Comparison of ENCODE assay signal across 7 mouse cellular contexts in the genomic region with DNA sequence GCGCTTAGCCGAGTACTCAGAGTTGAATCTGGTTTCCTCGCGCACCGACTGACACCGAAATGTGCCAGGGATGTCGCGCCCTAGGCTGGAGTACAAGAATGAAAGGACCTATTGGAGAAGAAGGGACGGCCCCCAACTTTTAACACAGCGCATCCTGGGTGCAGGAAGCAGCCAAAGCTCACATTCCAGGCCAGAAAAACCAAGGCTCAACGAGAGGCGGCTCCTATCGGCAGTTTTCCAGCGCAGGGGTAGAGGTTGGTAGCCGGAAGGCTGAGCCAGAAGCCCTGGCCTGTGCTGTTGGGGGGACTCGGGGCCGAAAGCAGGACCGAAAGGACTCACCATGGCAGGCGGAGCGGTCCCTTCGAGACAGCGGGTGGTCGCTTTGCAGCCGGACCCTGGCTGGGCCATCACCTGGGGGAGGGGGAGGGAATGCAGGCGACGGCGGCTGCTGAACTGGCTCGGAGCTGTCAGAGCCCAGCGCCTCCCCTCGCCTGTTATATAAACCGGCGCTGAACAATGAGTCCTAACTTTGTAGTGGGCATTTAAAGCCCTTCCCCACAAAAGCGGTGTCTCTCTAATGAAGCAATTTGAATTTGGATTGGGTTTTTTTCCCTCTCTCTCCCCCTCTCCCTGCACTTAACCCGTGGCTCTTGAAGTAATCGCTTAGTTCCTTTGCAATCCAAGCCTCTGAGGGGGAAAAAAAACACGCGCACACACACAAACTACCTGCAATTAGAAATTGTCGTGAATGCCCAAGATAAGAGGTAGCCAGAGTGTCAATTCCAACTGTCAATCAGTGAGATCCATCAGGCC. TPM values are rescaled to one million over a fixed set of nuclear protein-coding genes. Genes with fewer than 3 reads are reported as not detected.
DNase-seq lines count a peak whose midpoint lies in the region; ATAC-seq and TF ChIP-seq lines count a peak whose summit lies in the region.

No protein-coding gene starts in this region.

- H3K27me3 ChIP-seq in embryonic facial prominence, embryonic 15.5 days: peaks cover 90% of the 10 kb centered on the region
- H3K27me3 ChIP-seq in hindbrain, postnatal 0 days (ENCODE audit: insufficient read depth, low read length): peaks cover 82% of the 10 kb centered on the region
- peaks cover 100% of the 10 kb centered on the region for H3K27me3 ChIP-seq in midbrain, embryonic 12.5 days

- ATAC-seq in embryonic facial prominence, embryonic 15.5 days (ENCODE audit: insufficient number of reproducible peaks, low FRiP score, low TSS enrichment, low read depth): no peak
- no peak for ATAC-seq in hindbrain, postnatal 0 days
- ATAC-seq in midbrain, embryonic 12.5 days (ENCODE audit: low FRiP score, low read depth): 0 out of 2 replicates have a peak, but pooled peaks have one; percentile 16

- peaks cover 42% of the 10 kb centered on the region for H3K4me1 ChIP-seq in embryonic facial prominence, embryonic 15.5 days
- H3K4me1 ChIP-seq in hindbrain, postnatal 0 days (ENCODE audit: insufficient read depth, low read length): peaks cover 6% of the 10 kb centered on the region; the same call in 1 of the 2 replicates
- peaks cover 32% of the 10 kb centered on the region for H3K4me1 ChIP-seq in midbrain, embryonic 12.5 days

- no peaks in the 10 kb centered on the region for H3K36me3 ChIP-seq in embryonic facial prominence, embryonic 15.5 days
- H3K36me3 ChIP-seq in hindbrain, postnatal 0 days (ENCODE audit: insufficient read depth, low read length): no peaks in the 10 kb centered on the region
- H3K36me3 ChIP-seq in midbrain, embryonic 12.5 days: no peaks in the 10 kb centered on the region

- H3K9ac ChIP-seq in embryonic facial prominence, embryonic 15.5 days: no peak overlapping the region
- no peak overlapping the region for H3K9ac ChIP-seq in hindbrain, postnatal 0 days (replicated peaks; ENCODE audit: low read length)
- no peak overlapping the region; the same call in 1 of the 2 replicates for H3K9ac ChIP-seq in midbrain, embryonic 12.5 days (replicated peaks)

- 0 out of 2 replicates have a peak overlapping the region, but pooled peaks have one; percentile 48 for H3K27ac ChIP-seq in embryonic facial prominence, embryonic 15.5 days (replicated peaks)
- H3K27ac ChIP-seq in hindbrain, postnatal 0 days: no peak overlapping the region
- no peak overlapping the region for H3K27ac ChIP-seq in midbrain, embryonic 12.5 days (replicated peaks)

- WGBS in embryonic facial prominence, embryonic 15.5 days: 2% methylated on average over 38 of the region's 38 CpGs
- under 1% methylated on average over 38 of the region's 38 CpGs for WGBS in hindbrain, postnatal 0 days
- under 1% methylated on average over 38 of the region's 38 CpGs for WGBS in midbrain, embryonic 12.5 days

- H3K4me2 ChIP-seq in embryonic facial prominence, embryonic 15.5 days (replicated peaks): peak overlapping the region; percentile 64
- H3K4me2 ChIP-seq in hindbrain, postnatal 0 days (ENCODE audit: low read depth, low read length): peak overlapping the region; percentile 53
- peak overlapping the region; percentile 78 for H3K4me2 ChIP-seq in midbrain, embryonic 12.5 days (replicated peaks)

- TF ChIP-seq CTCF in hindbrain, postnatal 0 days (IDR thresholded peaks at IDR 0.05; ENCODE audit: low read depth): no peak

- DNase-seq in ovary, postnatal 36 days (ENCODE audit: low spot score): peak; percentile 18
- DNase-seq in ovary, postnatal 10 days (ENCODE audit: low spot score): no peak
- DNase-seq in hindbrain, postnatal 0 days (ENCODE audit: low spot score): no peak
- DNase-seq in frontal cortex, postnatal 36 days (ENCODE audit: low spot score in 2 of 2): no peak
- DNase-seq in layer of hippocampus, adult 11-12 months (ENCODE audit: low spot score): no peak

- H3K4me3 ChIP-seq in embryonic facial prominence, embryonic 15.5 days (replicated peaks): peak overlapping the region; percentile 55
- H3K4me3 ChIP-seq in hindbrain, postnatal 0 days (ENCODE audit: low read length): peak overlapping the region; percentile 33
- H3K4me3 ChIP-seq in midbrain, embryonic 12.5 days: peak overlapping the region; percentile 45

- H3K9me3 ChIP-seq in embryonic facial prominence, embryonic 15.5 days (replicated peaks): no peaks in the 10 kb centered on the region
- H3K9me3 ChIP-seq in hindbrain, postnatal 0 days (ENCODE audit: low read length): no peaks in the 10 kb centered on the region
- H3K9me3 ChIP-seq in midbrain, embryonic 12.5 days: no peaks in the 10 kb centered on the region

RNA-seq across cellular contexts. Expression of gene Lhx6, which starts 1.4 kb away (rescaled TPM):
- 7.0 and 7.2 TPM in 2 replicates for polyA plus RNA-seq in embryonic facial prominence, embryonic 15.5 days (2015; fragmentation: Nextera tagmentation; extraction: Ambion mirVana)
- 3.4 and 3.6 TPM in 2 replicates for total RNA-seq in hindbrain, postnatal 0 days (2014; rRNA removed)
- 0.25 and 0.36 TPM in 2 replicates for polyA plus RNA-seq in hindbrain, postnatal 0 days (2015; fragmentation: Nextera tagmentation; extraction: Ambion mirVana)
- 2.5 TPM in 2 replicates for polyA plus RNA-seq in midbrain, embryonic 12.5 days (2016; fragmentation: Nextera tagmentation; extraction: Ambion mirVana)

RNA-seq across cellular contexts. Expression of gene Mrrf, which starts 32.4 kb away (rescaled TPM):
- polyA plus RNA-seq in embryonic facial prominence, embryonic 15.5 days (2015; fragmentation: Nextera tagmentation; extraction: Ambion mirVana): 21.5 and 29.7 TPM in 2 replicates
- 12.9 and 32.2 TPM in 2 replicates for total RNA-seq in hindbrain, postnatal 0 days (2014; rRNA removed)
- 16.6 and 17.0 TPM in 2 replicates for polyA plus RNA-seq in hindbrain, postnatal 0 days (2015; fragmentation: Nextera tagmentation; extraction: Ambion mirVana)
- polyA plus RNA-seq in midbrain, embryonic 12.5 days (2016; fragmentation: Nextera tagmentation; extraction: Ambion mirVana): 19.0 and 25.5 TPM in 2 replicates

RNA-seq across cellular contexts. Expression of gene Rbm18, which starts 32.8 kb away (rescaled TPM):
- polyA plus RNA-seq in embryonic facial prominence, embryonic 15.5 days (2015; fragmentation: Nextera tagmentation; extraction: Ambion mirVana): 73.3 and 78.7 TPM in 2 replicates
- total RNA-seq in hindbrain, postnatal 0 days (2014; rRNA removed): 47.3 and 48.6 TPM in 2 replicates
- polyA plus RNA-seq in hindbrain, postnatal 0 days (2015; fragmentation: Nextera tagmentation; extraction: Ambion mirVana): 98.1 and 100 TPM in 2 replicates
- polyA plus RNA-seq in midbrain, embryonic 12.5 days (2016; fragmentation: Nextera tagmentation; extraction: Ambion mirVana): 125 and 128 TPM in 2 replicates

RNA-seq across cellular contexts. Expression of gene Morn5, which starts 54.5 kb away (rescaled TPM):
- polyA plus RNA-seq in embryonic facial prominence, embryonic 15.5 days (2015; fragmentation: Nextera tagmentation; extraction: Ambion mirVana): 10.6 and 20.2 TPM in 2 replicates
- 2.3 TPM in 1 of 2 replicates, not detected in the other for total RNA-seq in hindbrain, postnatal 0 days (2014; rRNA removed)
- polyA plus RNA-seq in hindbrain, postnatal 0 days (2015; fragmentation: Nextera tagmentation; extraction: Ambion mirVana): 3.4 and 3.7 TPM in 2 replicates
- 1.1 and 1.3 TPM in 2 replicates for polyA plus RNA-seq in midbrain, embryonic 12.5 days (2016; fragmentation: Nextera tagmentation; extraction: Ambion mirVana)

RNA-seq across cellular contexts. Expression of gene Ndufa8, which starts 54.6 kb away (rescaled TPM):
- polyA plus RNA-seq in embryonic facial prominence, embryonic 15.5 days (2015; fragmentation: Nextera tagmentation; extraction: Ambion mirVana): 216 and 226 TPM in 2 replicates
- 85.4 and 110 TPM in 2 replicates for total RNA-seq in hindbrain, postnatal 0 days (2014; rRNA removed)
- polyA plus RNA-seq in hindbrain, postnatal 0 days (2015; fragmentation: Nextera tagmentation; extraction: Ambion mirVana): 350 and 376 TPM in 2 replicates
- 161 and 178 TPM in 2 replicates for polyA plus RNA-seq in midbrain, embryonic 12.5 days (2016; fragmentation: Nextera tagmentation; extraction: Ambion mirVana)
